Mouse (Mus musculus) fibroblast of lung, adult 2 months (primary cell): ENCODE measurements at regions not wholly inside any gene's neighbourhood (a gene's known extent, or its start where the extent isn't known, plus 50 kb on each side); places are given as distances from the start of the nearest gene placed in this dataset.
"Not testable (repeated sequence)": the region's sequence is repeated elsewhere in the genome, so short reads cannot be mapped to it uniquely, and the experiment has no call there.

Experiments
- DNase-seq: peaks from one replicate; pipeline ENCODE4 v3.0.0-alpha.2; 2011; ENCODE audit warnings: low read depth

DNA sequence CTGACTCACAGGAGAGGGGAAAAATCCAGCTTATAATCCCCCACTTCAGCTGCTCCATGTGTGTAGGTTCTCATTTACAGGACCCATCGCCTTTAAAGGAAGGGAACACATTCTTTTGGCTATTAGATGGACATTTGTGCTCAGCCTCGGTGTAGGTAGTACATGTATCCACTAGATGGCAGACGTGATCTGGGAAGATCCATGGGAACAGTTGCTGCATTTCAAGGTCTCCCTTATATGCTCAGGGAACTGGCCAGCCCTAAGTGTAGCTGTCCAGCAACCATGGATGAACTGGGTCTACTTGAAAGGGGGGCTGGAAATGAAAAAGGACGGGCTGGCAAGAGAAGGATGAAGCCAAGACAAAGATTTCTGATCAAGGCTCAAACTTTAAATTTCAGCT is 124.0 kb downstream of the Akain1 start:
- peak; percentile 14 for DNase-seq

DNA sequence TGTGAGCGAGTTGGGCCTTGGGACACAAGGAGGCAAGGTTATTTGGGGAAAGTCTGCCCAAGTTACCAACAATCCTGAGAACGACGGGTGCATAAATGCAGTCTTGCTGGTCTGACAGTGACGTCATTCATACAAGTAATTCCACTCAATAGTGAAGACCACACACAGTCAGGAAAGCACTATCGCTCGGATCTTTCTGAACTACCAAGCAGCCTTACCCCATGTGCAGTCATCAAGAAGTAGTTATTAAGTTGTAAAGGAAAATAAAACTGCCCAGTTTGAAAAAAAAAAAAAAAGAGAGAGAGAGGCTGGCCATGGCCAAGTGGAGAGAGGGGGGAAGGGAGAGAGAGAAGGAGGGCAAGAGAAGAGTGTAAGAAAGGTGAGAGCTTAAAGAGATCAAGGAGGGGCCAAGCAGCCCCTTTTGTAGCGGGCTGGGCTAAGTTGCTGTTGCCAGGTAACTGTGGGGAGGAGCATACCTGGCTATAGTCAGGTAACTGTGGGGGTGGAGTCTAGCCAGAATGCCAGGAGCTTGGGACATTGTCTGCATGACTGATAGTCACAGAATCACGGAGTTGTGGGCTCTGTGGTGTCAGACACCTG is 132.0 kb downstream of the Akain1 start:
- DNase-seq: not testable (repeated sequence)

DNA sequence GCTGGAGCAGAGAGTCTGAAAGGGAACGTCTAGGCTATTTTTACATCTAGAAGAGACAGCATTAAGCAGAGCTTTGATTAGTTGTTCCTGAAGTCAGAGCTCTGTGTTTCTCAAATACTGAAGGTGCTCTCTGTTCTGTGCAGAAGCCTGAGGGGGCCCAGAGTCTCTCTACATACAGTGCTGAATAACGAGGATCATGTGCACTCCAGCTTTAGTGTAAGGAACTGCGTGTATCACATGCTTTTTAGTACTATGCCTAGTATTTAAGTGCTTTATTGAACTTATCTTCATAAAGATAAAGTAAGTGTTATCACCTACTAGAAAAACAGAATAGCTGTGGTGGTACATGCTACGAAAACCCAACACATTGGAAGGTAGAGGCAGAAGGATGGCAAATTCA is 151.4 kb downstream of the Akain1 start:
- DNase-seq: no peak

DNA sequence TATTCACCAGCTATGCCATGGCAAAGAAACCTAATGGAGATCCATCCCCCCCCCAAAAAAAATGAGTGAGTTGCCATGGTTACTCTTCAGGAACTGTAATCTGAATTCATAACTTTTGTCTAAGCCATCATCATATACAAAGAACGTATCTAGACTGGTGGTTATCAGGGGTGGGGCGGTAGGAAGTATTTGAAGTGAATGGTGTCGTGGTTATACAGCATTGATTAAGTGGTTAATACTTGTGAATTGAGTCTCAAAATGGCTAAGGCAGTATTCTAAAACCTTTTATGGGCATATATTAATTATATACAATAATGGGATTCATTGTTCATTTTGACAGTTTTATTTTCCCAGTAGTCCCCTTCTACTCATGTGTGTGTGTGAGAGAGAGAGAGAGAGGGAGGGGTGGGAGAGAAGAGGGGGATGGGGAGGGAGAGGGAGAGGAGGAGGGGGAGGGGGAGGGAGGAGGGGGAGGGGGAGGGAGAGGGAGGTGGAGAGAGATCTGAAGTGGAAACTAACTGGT is 158.7 kb downstream of the Akain1 start:
- DNase-seq: no peak

DNA sequence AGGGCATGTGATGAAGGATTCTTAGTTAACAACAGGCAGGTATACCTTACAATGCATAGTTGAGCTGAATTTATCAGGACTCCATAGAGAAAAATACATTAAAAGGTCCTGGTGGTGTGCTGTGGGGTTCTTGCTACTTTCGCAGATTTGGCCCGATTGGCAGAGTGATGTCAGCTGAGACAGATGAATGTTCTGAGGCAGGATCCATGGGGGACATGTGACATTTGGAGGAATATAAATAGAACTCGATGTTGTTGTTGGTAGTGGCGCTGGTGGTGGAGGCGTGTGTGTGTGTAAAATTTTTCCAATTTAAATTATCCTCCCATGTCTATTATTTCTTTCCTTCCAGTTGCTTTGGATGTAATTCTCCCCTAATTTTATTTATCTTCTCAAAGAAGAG is 159.3 kb downstream of the Akain1 start:
- no peak for DNase-seq

DNA sequence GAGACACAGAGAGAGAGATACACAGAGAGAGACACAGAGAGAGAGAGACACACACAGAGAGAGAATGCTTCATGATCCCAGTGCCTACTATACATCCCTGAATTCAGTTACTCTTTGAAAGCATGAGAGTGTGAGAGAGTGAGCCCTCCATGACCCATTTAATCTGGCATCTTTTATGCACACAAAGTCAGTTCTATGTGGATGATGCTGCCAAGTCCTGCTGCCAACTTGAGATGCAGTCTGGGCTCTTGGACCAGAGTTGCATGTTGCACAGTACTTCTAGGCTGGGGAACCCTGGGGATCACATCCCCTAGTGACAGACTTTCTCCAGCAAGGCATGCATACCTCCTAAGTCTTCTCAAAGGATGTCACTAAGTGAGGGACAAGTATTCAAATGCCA is 164.5 kb downstream of the Akain1 start:
- DNase-seq: no peak

DNA sequence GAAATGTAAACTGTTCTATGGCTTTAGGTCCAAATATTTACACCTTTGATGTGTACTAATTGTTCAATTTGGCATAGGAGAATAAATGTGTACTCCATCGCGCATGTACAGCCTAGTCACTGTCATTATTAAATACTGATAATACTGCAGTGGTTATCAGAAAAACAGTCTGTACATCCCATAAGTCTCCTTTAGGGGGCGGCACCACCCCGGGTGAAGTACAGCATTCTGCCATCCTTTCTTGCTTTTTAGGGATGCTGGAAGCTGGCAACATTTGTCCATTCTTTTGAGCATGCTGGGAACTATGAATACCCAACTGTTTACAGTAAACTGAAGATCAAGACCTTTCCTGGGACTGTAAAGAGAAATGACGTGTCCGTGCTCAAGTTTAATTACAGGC is 165.6 kb downstream of the Akain1 start:
- DNase-seq: no peak

DNA sequence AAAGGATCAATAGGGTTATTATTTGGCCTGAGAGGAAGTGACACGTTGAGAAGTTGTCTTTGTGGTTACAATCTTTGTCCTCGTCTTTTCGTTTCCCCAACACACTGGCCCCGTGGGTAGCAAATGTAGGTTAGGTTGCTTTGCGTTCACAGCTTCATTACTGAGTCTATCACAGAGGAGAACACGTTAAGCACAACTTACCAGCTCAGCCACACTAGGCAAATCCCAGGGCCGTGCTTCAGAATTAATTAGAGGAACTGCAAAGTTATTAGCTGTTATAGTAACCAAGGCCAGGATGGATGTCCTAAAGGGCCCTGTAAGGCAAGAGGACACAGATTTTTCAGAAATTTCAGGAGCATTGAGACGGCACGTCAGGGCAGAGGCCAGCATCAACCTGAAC is 166.3 kb downstream of the Akain1 start:
- no peak for DNase-seq

DNA sequence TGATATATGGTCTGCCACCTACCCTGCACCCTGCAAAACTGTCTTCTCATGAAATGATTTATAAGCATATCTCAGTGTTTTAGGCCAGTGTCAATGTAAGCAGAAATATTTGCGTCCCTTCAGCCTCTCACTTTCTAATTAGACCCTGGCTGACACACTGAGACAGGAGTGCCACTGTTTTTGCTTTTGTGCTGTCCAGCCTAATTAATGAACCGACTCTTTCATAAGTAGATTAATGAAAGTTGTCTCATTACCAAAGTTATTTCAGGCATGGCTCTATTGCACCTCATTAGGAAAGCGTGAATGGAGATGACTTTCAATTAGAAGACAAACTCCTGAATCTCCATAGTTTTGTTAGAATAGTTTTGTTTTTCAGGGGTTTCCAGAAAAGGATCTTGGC is 192.3 kb downstream of the Akain1 start:
- no peak for DNase-seq

DNA sequence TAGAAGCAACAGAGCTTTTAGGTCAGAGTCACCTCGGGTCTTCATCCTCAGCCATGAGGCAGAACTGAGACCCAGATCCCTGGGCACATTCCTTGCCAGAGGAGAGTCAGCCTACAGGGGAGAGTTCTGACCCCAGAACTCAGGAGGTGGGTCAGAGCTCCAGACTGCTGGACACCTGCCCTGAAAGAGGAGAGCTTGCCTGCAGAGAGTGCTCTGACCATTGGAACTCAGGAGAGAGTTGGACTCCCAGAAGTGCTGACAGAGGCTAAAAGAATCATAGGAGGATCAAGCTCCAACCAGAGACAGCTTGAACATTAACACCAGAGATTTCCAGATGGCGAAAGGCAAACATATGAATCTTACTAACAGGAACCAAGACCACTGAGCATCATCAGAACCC is 211.4 kb downstream of the Akain1 start:
- DNase-seq: not testable (repeated sequence)

DNA sequence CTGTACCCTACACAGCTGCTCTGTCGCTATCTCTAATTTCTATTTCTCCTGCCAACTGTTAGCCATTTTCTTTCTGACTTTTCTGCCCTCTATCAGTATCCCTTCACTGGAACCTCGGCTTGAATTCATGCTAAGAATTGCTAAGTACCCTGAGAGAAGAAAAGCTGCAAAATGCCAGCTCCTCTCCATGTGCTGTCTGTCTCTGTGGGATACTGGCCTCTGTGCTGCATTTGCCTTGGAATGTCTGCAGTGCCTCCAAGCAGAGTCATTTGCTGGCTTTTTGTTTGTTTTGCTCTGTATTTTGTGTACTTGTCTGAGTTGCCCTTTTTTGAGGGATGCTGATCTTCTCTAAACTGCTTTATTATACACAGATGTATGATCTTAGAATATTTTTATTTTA is 215.5 kb downstream of the Akain1 start:
- DNase-seq: no peak

DNA sequence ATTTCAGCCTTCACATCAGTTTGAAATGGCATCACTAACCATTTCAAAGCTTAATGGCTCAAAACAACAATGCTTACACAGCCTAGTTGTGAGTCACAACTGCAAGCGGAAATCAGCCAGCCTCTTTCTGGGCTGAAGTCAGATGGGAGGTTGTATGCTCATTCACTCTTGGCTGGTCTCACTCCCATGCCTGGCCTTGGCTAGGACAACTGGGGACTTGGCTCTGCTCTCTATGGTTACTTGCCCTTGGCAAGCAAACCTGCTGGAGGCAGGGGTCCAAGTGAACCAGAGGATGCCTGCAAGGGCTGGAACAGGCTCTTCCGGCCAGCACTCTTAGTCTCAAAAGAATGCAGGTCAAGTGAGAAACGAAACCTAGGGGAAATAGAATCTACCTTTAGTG is 233.4 kb downstream of the Akain1 start:
- peak; percentile 5 for DNase-seq

DNA sequence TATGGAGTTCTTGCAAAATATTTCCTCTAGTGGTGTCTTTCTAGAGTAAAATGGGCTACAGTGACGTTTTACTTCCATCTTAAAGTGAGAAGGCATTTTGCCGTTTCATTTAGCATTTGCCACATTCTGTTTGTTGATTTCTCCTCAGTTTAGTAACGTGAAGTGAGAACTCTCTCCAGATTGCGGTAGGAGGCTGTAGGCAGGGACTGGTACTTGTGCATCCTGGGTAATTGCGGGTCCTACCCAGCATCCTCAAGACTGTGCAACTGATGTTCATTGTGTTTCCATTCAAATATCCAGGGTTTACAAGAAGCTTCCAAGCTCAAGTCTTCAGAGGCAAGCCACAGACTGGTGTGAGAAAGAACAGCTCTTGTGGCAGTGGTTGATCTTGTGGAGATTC is 244.0 kb downstream of the Akain1 start:
- DNase-seq: no peak

DNA sequence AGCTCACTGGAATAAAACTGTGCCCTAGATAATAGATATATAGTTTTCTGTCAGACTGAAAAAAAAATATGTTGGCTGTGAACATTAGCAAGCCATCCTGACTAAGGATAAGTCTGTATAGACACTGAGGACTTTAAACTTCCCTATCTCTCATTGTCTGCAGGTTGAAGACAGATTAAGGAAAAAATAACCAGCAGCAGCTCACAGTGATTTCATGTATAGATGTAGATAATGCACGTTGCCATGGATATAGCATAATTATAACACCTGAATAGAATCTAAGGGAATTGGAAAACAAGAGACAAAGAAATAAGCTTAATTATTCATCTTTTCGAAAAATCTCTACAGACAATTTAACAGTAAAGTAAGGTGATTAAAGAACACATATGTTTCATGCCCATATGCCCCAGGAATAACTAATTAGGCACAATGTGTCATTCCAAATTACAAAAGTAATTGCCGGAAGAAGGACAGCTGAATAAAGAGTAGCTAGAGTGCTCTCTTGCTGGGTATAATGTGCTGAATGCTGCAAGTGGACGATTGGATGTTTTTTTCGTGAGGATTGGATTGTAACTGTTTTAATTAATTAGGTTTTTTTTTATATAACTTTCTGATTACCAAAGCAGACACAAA is 246.6 kb downstream of the Akain1 start:
- no peak for DNase-seq

DNA sequence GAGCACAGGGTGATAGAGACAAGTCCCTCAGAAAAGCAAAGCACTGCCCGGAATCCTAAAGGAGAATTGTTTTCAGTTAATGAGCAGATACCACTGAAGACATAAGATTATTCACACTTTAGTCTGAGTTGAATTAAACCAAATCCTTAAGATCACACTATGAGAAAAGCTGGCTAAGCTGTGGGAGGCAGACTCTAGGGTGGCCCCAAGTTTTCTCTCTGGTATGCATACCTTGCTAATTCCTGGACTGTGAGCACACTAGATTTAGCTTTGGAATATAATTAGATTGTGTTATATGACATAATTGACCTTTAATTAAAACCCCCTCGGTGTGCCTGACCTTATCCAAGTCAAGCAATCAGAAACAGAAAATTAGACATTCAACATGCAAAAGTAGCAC is 247.3 kb downstream of the Akain1 start:
- DNase-seq: no peak

DNA sequence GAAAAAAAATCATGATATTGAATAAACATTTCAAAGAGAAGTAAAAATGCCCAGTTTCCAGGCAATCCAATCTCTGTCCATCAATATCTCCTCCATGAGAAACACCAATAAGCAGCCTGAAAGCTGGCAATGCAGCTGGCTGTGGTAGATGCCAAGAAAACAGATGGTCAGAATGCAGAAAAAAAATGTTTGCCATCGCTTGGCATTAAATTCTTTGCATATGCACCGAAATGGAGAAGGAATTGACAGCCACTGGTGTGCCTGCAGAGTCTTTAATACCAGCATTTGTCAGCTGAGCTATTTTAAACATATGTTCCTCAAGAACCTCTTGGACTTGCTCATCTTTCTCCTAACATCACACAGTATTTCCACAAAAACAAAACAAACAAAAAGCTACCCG is 256.2 kb downstream of the Akain1 start:
- DNase-seq: no peak

DNA sequence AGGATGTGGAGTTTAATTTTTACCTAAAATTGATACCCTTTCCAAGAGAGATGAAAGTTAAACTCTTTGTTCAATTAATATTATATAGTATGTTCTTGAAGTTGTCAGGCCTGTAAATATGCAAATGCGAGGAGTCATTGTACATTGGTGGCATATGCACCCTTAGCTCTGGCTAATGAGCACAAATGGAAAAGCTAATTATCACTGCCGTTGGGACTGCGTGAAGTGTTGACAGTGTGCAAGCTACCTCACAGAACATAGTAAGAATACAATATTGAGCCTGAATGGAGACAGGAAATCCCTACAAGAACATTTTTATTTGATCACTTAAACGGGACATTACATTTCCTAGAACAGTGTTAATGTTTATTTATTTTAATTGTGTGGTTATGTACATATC is 241.5 kb upstream of the Dlgap1 start:
- DNase-seq: no peak

DNA sequence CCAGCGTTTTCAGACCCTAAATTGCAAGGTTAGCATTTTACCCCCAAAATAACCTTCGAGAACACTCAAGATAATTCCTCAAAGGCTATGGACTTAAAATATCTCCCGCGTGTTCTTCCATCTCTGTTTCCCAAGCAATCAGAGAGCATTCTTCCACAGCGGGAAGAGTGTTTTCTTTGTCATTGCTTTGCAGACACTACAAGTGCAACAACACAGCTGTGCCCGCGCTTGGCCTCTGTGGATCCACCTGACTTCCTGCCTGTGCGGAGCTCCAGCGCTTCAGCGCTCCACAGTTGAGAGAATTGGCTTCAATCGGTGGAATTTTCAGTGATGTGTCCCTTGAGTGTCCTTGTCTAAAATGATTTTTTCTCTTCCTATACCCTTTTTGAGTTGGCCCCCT is 235.9 kb upstream of the Dlgap1 start:
- DNase-seq: no peak

DNA sequence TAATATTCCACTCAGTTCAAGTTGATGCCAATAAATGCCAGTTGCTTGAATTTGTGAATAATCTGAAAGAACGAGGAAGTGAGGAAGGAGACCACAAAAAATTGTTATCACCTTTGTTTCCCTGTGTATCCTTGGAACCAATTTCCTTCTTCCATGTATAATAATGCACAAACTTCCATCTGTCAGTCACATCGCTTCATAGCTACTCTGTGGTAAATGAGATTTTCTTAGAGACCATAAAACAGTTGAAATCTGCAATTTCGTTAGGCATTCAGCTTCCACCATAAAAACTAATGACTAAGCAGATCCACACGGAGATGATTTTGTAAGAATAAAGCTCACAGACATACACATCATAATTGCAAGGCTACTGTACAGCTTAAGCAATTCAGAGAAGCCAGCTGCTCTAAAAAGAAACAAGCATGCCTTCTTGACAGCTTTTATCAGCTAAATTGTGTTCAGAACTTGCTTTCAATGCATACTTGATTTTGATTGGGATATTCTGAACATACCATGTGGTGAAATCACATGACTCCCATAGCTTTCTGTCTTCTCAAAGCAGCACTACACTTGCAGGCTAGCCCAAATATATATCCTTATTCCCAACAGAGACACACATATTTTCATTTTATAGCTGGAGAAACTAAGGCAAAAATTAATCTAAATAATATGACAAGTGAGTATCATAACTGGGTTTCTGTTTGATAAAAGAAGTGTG is 232.3 kb upstream of the Dlgap1 start:
- DNase-seq: no peak

DNA sequence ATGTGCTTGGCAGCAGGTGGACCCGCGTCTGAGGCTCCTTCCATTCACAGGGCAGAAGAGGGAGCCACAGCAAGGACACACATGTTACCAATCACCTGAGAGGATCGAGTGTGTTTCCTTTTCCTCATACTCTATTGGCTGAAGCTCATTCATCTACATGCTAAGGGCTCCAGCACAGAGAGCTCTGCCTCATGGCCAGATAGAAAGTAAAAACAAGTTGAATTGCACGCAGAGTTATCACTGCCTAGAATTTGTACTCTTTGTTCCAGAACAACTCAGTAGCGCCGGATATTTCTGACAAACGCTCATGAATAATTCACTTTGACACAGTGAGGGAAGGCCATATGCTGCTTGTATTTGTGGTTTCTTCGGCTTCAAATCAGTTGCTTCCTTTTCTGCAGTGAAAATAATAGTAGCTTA is 199.9 kb upstream of the Dlgap1 start:
- no peak for DNase-seq

DNA sequence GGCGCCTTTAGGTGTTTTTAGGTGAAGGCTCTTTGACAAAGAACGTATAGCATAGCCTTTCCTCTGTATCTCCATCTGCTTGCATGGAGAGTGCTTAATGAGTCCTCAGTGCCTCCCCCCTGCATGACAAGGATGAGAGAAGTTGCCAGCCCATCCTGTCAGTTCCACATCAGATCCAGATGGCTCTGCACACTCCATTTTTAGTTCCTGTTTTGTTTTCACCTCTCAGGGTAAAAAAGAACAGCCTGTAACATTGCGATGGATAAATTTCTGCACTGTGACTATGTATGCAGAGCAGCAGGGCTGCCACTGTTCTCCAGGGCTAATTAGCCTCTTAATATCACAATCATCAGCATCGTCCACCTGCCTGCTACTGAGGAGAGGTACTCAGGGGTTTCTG is 198.8 kb upstream of the Dlgap1 start:
- DNase-seq: no peak

DNA sequence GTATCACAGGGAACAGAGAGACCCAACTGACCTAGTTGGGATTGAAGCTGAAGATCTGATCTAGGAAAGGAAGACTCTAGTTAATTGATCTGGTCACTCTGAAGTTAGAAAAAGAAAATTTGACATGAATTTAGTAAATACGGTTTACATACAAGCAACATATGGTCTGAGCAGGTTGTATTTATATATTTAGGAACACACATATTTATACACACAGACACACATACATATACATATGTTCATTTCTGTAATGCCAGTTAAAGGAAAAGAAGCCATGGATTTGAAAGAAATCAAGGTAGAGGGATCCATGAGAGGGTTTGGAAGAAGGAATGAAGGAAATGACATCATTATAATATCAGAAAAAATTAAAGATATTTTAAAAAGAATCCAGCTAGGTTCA is 187.7 kb upstream of the Dlgap1 start:
- DNase-seq: no peak

DNA sequence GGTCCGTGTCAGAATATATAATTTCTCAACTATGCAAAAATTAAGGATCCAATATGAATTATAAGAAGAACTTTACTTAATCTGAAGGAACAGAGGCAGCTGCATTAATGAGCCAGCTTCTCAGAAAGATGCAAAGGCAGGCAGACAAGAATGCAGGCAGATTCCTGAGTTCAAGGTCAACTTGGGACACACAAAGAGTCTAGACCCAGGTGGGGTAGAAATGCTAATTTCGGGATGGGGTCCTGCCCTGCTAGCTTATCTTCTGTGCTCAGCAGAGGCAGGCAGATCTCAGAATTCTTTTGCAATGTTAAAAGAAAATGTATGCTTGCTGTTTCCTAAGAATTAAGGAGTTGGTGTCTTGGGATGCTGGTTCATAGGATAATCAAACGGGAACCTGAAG is 181.9 kb upstream of the Dlgap1 start:
- no peak for DNase-seq

DNA sequence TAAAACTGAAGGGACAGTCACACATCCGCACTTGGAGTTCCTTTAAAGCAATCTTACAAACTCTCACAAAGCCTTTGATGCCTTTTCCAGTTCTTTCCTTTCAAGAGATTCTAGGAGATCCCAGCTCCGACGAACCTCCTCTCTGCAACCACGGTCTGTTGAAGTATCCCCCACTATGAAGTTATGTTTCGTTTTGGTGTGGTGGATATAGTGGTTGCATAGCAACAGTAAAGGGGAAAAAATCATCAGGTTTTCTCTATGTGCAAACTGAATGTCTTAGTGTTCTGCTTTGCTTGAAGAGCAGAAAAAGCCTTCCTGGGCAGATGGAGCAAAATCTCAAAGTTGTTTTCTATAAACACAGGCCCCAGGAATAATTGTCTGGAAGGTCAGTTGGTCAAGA is 147.4 kb upstream of the Dlgap1 start:
- no peak for DNase-seq
